Mouse (Mus musculus) cortical plate, adult 2 months (tissue): ENCODE data around the gene Fcrlb.

Experiments
- CTCF ChIP-seq: fragments of 200-500 bp; IDR thresholded peaks from 2 replicates; pipeline ENCODE4 v1.5.1; 2011; ENCODE audit warnings: mild to moderate bottlenecking, control low read depth, low read length; ENCODE audit not compliant: insufficient read depth; ENCODE audit errors: extremely low read depth
- POLR2A ChIP-seq: fragments of 200-500 bp; IDR thresholded peaks from 2 replicates; pipeline ENCODE4 v1.6.1; 2011; ENCODE audit warnings: mild to moderate bottlenecking, low read length, control low read depth; ENCODE audit not compliant: insufficient read depth; ENCODE audit errors: extremely low read depth

- TF ChIP-seq POLR2A (no peak), CTCF (no peak)
These were observed 11.7 kb upstream of the Fcrlb start for GRCm38 (mm10) chr1:170924485-170924884.
